Mouse (Mus musculus): ENCODE data around the gene Dbt.

Dbt gene

GRCm38 (mm10) chr3:116512904-116513716 is at the start of gene Dbt:
Gene Dbt (plus strand): TSS chr3:116513070.
- peak; percentile 90 for DNase-seq (ENCODE audit: low spot score)

DNA sequence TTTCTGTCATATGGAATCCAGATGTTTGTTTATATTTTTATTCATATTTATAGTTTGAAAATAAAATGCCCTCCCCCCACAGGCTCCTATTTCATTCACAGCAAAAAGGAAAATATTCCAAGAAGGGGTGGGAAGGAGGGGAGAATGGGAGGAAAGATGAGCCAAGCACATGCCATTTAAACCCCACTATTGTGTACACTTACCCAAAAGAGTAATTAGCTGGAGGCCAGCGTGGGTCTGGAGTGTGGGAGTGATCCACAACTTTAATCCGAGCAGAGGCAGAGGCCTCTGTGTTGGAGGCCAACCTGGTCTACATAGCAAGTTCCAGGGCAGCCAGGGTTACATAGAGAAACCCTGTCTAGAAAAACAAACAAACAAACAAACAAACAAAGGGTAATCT is 48.6 kb upstream of the Dbt start:
- DNase-seq (ENCODE audit: low spot score) = no peak

DNA sequence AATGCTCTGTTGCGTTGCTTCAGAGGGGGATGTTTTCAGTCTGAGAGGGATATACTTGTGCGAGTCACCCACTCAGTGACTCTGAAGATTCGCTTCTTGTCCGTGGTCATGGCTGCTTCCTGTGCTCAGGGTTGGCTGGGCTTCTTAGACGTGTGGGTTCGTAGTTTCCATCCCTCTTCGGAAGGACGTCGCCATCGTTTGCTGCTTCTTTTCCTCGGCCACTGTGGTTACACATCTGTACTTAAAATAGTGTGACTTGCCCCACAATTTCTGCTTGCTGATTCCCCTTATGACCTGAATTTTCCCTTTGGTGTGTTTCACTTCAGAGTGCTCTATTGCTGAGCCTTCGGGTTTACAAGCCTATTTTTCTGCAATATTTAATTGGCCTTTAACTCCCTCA is 47.2 kb upstream of the Dbt start:
- no peak for DNase-seq (ENCODE audit: low spot score)

DNA sequence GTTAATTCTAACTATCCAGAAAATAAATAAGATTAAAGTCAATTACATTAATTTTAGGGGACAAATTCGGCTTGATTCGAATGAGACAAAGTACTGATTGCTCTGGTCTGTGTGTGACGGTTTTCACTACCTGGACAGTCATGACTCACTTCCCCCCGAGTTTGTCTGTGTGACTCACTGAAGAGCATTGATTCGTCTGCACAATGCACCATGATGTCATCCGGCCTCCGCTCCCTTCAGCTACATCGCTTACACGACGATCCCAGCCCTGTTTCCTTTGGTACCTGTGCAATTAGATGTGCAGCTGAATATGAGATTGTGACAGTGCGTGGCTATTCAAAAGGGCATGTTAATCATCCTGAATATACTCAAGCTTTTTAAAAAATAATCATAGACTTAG is 38.3 kb upstream of the Dbt start:
- no peak for DNase-seq (ENCODE audit: low spot score)

DNA sequence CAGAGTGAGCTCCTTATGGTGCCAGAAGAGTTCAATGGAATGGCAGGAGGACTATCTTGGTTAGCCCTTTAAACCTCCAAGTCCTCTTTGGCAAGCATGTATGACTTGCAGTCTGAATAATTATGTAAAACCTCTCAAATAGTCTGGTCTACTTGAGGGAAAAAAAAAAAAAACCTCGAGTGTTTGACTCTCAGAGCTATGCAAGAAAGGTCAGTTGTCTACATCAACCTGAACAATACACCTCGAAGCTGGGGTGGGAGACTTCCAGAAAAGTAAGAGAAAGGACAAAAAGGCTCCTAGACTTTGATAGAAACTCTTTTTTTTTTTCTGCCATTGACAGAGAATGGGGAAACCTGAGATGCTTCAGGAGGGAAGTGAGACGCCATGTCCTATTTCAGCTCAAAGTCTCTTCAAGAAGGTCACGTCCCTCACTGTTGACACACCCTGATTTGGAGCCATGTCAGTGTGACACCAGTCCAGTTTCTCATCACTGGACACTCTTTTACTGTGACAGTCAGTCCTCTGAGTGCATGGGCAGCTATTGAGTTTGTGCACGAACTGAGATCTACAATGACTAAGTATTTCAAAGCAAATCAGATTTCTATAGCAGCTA is 36.1 kb upstream of the Dbt start:
- DNase-seq (ENCODE audit: low spot score) = no peak

DNA sequence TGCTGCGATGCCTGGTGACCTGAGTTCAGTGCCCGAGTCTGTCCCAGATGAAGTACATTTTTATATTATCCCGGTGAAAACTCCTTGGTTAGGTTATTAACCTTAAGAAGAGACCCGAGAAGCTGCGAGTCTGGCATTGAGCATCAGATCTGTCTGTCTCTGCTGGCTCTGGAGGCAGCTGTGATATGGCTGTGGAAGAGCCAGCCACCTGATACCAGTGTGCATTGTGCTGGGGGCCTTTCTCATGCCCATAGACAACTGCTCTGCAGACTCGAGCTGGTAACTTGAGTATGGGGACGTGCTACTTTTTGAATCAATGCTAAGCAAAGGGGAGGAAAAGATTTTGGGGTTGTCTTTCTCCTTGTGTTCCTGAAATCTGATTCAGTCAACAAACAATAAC is 35.5 kb upstream of the Dbt start:
- DNase-seq (ENCODE audit: low spot score) = no peak

- no peak for DNase-seq (ENCODE audit: low spot score)
These were observed 32.8 kb upstream of the Dbt start for GRCm38 (mm10) chr3:116480119-116480518.

GRCm38 (mm10) chr3:116480937-116481336 is 31.9 kb upstream of the Dbt start:
- no peak for DNase-seq (ENCODE audit: low spot score)

DNA sequence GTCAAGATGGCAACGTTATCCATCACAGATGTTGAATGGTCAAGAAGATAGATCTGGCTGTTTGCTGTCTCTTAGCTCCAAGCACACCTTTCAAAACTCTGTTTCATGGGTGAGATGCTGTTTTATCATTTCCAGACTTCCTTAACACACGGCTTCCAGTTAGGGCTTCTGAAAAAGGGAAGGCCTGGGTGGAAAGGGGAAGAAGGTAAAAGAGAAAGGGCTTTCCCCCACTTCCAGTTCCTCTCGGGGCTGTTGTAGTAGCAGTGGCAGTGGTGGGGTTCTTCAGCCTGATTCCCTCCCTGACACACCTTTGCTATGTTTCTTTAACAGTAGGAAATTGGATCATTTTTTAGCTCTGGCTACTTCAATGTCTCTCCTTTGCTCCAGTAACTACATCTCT is 30.1 kb upstream of the Dbt start:
- DNase-seq (ENCODE audit: low spot score) = no peak

GRCm38 (mm10) chr3:116483271-116483670 is 29.6 kb upstream of the Dbt start:
- no peak for DNase-seq (ENCODE audit: low spot score)

- no peak for DNase-seq (ENCODE audit: low spot score)
These were observed 21.9 kb upstream of the Dbt start for GRCm38 (mm10) chr3:116490920-116491319.

- DNase-seq (ENCODE audit: low spot score) = no peak
These were observed 20.9 kb upstream of the Dbt start for GRCm38 (mm10) chr3:116491923-116492454.

DNA sequence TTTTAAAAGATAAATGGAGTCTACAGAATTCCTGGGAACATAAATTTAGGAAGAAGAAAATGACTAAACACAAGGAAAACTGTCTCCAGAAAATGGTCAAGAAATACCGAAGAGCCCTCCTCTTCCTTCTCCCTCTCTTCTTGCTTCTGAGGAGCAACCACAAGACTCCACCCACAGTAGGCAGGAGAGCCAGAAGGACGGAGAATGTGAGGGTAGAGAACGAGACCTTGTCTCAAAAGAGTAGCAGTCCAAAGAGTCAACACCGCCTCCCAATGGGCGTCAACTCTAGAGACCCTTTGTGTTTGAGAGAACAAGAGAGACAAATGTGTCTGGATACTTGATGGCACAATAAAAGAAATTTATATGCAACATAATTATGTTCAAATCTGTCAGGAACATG is 19.2 kb upstream of the Dbt start:
- no peak for DNase-seq (ENCODE audit: low spot score)

GRCm38 (mm10) chr3:116495671-116496070 is 17.2 kb upstream of the Dbt start:
- DNase-seq (ENCODE audit: low spot score) = no peak

DNA sequence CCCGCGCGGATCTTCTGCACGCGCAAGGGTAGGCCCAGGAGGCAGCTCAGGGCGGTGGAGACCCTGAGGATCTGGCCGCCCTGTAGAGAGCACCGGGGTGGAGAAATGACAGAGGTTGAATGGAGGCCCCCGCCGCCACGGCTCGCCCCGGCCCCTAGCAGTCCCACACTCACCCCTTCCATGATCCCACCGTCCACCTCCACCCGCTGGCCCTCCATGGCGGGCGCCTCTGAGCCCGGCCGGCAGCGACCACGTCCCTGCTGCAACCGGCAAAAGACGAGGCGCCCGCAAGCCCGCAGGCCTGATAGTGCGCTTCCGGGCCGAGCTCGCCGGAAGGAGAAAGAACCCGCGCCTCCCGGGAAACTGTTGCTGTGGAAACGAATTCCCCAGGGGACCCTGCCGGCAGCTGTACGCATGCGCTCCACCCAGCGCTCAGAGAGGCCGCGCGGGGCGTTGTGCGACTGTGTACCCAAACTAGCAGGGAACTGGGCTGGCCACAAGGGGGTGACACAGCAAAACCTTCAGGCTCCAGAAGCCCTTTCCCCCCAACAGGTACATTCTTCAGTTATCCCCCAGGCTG is 5.0 kb upstream of the Dbt start, which contains the start of gene Rtca:
Rtca (minus strand) TSS at position 437 of the 580 bp plus-strand sequence.
- peak; percentile 94 for DNase-seq (ENCODE audit: low spot score)

GRCm38 (mm10) chr3:116512151-116512903 is 543 bp upstream of the Dbt start:
- no peak for DNase-seq (ENCODE audit: low spot score)

GRCm38 (mm10) chr3:116520141-116520761 is 7.4 kb downstream of the Dbt start:
- DNase-seq (ENCODE audit: low spot score) = no peak

GRCm38 (mm10) chr3:116529741-116530140 is 16.9 kb downstream of the Dbt start:
- no peak for DNase-seq (ENCODE audit: low spot score)

- no peak for DNase-seq (ENCODE audit: low spot score)
These were observed 18.0 kb downstream of the Dbt start for GRCm38 (mm10) chr3:116530826-116531225.

- no peak for DNase-seq (ENCODE audit: low spot score)
These were observed 23.7 kb downstream of the Dbt start for GRCm38 (mm10) chr3:116536428-116537199.

GRCm38 (mm10) chr3:116537200-116537573 is 24.3 kb downstream of the Dbt start:
- no peak for DNase-seq (ENCODE audit: low spot score)
